Mouse (Mus musculus): ENCODE measurements around the gene Acss2. TPM values are rescaled to one million over a fixed set of nuclear protein-coding genes. Genes with fewer than 3 reads are reported as not detected.
A peak's percentile ranks its signal among the peaks of the same experiment; 100 is the strongest.

The Acss2 gene
- polyA plus RNA-seq, 1 experiment from 2014 or later: 15.0 TPM

GRCm38 (mm10) chr2:155552336-155552735 is 34.6 kb downstream of the Acss2 start:
- Histone ChIP-seq H3K9ac (replicated peaks; ENCODE audit: low read depth) (no peak overlapping the region), H3K27me3 (replicated peaks; ENCODE audit: insufficient read depth, low read length) (no peaks in the 10 kb centered on the region), H3K36me3 (ENCODE audit: insufficient read depth, low read length) (no peaks in the 10 kb centered on the region), H3K4me1 (ENCODE audit: insufficient read depth, low read depth, low read length) (no peaks in the 10 kb centered on the region), H3K4me3 (ENCODE audit: low read depth, low read length) (no peak overlapping the region), H3K27ac (ENCODE audit: low read length) (no peak overlapping the region), H3K4me2 (replicated peaks; ENCODE audit: low read depth, low read length) (no peak overlapping the region), H3K9me3 (ENCODE audit: low read length) (no peaks in the 10 kb centered on the region)
- TF ChIP-seq CTCF (IDR thresholded peaks at IDR 0.05) (no peak), EP300 (IDR thresholded peaks at IDR 0.05) (no peak)
- no peak for ATAC-seq
- DNase-seq (ENCODE audit: low spot score): no peak

GRCm38 (mm10) chr2:155552949-155553354 is 35.2 kb downstream of the Acss2 start:
- Histone ChIP-seq H3K27me3 (replicated peaks; ENCODE audit: insufficient read depth, low read length) (no peaks in the 10 kb centered on the region), H3K27ac (ENCODE audit: low read length) (no peak overlapping the region), H3K9me3 (ENCODE audit: low read length) (no peaks in the 10 kb centered on the region), H3K9ac (replicated peaks; ENCODE audit: low read depth) (no peak overlapping the region), H3K4me1 (ENCODE audit: insufficient read depth, low read depth, low read length) (no peaks in the 10 kb centered on the region), H3K4me3 (ENCODE audit: low read depth, low read length) (no peak overlapping the region), H3K4me2 (replicated peaks; ENCODE audit: low read depth, low read length) (no peak overlapping the region), H3K36me3 (ENCODE audit: insufficient read depth, low read length) (no peaks in the 10 kb centered on the region)
- ATAC-seq (no peak), DNase-seq (ENCODE audit: low spot score) (peak; percentile 31)
- TF ChIP-seq CTCF (IDR thresholded peaks at IDR 0.05) (no peak), EP300 (IDR thresholded peaks at IDR 0.05) (no peak)

DNA sequence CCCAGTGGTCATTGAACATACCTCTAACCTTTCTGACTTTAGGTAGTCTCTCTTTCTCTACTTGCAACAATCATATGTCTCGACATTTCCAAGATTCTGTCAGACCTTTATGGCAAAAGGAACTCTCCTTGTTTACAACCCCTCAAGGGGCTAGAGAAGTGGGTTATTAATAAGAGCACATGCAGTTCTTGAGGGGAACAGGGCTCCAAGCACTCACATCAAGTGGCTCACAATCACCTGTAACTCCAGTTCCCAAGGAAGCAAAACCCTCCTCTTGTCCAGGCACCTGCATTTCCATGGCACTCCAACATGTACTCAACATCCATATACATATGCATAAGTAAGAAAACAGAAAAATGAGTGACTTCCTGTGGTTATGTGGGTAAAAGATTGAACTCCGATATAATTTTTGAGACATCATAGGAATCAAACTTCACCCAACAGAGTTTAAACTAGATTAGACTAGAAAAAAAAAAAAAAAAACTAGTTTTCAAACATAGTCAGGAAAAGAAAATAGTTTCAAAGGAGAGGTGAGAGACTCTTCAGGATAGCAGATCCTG is 36.8 kb downstream of the Acss2 start:
- no peaks in the 10 kb centered on the region for H3K36me3 ChIP-seq (ENCODE audit: insufficient read depth, low read length)
- no peak overlapping the region for H3K9ac ChIP-seq (replicated peaks; ENCODE audit: low read depth)
- 49% methylated on average over 2 of the region's 2 CpGs for WGBS
- ATAC-seq: peak; percentile 72
- no peaks in the 10 kb centered on the region for H3K27me3 ChIP-seq (replicated peaks; ENCODE audit: insufficient read depth, low read length)
- no peaks in the 10 kb centered on the region for H3K9me3 ChIP-seq (ENCODE audit: low read length)
- H3K27ac ChIP-seq (ENCODE audit: low read length): no peak overlapping the region
- no peak overlapping the region for H3K4me2 ChIP-seq (replicated peaks; ENCODE audit: low read depth, low read length)
- no peak overlapping the region for H3K4me3 ChIP-seq (ENCODE audit: low read depth, low read length)
- TF ChIP-seq CTCF (IDR thresholded peaks at IDR 0.05): no peak
- peak; percentile 39; the same call in 1 of the 2 replicates for TF ChIP-seq EP300 (IDR thresholded peaks at IDR 0.05)
- no peaks in the 10 kb centered on the region for H3K4me1 ChIP-seq (ENCODE audit: insufficient read depth, low read depth, low read length)
- DNase-seq (ENCODE audit: low spot score): peak; percentile 67

DNA sequence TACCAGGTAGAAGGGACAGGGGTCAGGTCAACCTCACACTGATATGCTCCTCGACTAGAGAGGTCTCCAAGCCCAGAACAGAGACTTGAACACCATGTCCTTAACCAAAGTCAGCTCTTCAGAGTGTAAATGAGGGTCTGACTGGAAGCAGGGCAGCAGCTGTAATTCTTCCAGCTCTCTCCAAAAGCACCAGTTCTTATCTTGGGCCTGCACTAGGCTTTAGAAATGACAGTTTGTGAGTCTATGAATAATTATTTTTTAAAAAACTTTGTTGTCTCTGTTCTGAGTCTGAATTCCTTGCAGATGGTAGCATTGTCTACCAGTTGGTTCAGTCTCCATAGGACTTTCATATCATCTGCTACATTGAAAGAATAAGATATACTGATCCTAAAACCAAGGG is 44.5 kb downstream of the Acss2 start:
- Histone ChIP-seq H3K27ac (ENCODE audit: low read length) (no peak overlapping the region), H3K4me2 (replicated peaks; ENCODE audit: low read depth, low read length) (no peak overlapping the region), H3K36me3 (ENCODE audit: insufficient read depth, low read length) (no peaks in the 10 kb centered on the region; the same call in 1 of the 2 replicates), H3K9me3 (ENCODE audit: low read length) (no peaks in the 10 kb centered on the region), H3K4me1 (ENCODE audit: insufficient read depth, low read depth, low read length) (no peaks in the 10 kb centered on the region), H3K27me3 (replicated peaks; ENCODE audit: insufficient read depth, low read length) (no peaks in the 10 kb centered on the region), H3K4me3 (ENCODE audit: low read depth, low read length) (no peak overlapping the region), H3K9ac (replicated peaks; ENCODE audit: low read depth) (no peak overlapping the region)
- 44% methylated on average over 1 of the region's 1 CpGs for WGBS
- TF ChIP-seq EP300 (IDR thresholded peaks at IDR 0.05) (no peak), CTCF (IDR thresholded peaks at IDR 0.05) (no peak)
- DNase-seq (ENCODE audit: low spot score) (no peak), ATAC-seq (no peak)

DNA sequence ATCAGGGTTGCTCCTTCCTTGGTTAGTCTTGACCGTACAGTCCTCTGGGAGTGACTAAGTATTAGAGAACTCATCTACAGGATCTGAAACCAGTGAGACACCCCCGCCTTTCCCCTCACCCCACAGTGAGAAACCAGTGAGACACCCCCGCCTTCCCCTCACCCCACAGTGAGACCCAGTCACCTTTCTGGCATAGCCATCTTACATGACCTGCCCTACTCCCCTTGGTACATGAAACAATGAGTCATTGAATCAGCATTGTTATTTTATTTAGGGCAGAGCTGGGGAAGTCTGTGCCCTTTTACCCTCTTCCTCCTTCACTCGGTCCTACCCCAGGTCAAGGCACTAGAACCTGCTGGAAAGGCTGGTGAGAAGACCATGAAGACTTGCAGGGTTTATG is 45.2 kb downstream of the Acss2 start:
- ATAC-seq (no peak), DNase-seq (ENCODE audit: low spot score) (no peak)
- Histone ChIP-seq H3K36me3 (ENCODE audit: insufficient read depth, low read length) (no peaks in the 10 kb centered on the region; the same call in 1 of the 2 replicates), H3K4me3 (ENCODE audit: low read depth, low read length) (no peak overlapping the region), H3K4me1 (ENCODE audit: insufficient read depth, low read depth, low read length) (no peaks in the 10 kb centered on the region), H3K27me3 (replicated peaks; ENCODE audit: insufficient read depth, low read length) (no peaks in the 10 kb centered on the region), H3K4me2 (replicated peaks; ENCODE audit: low read depth, low read length) (no peak overlapping the region), H3K9me3 (ENCODE audit: low read length) (no peaks in the 10 kb centered on the region), H3K9ac (replicated peaks; ENCODE audit: low read depth) (no peak overlapping the region), H3K27ac (ENCODE audit: low read length) (no peak overlapping the region)
- TF ChIP-seq CTCF (IDR thresholded peaks at IDR 0.05): no peak
- no peak for TF ChIP-seq EP300 (IDR thresholded peaks at IDR 0.05)
- 69% methylated on average over 4 of the region's 4 CpGs for WGBS

GRCm38 (mm10) chr2:155567751-155568150 is 50.0 kb downstream of the Acss2 start:
- no peak for TF ChIP-seq CTCF (IDR thresholded peaks at IDR 0.05)
- no peak for TF ChIP-seq EP300 (IDR thresholded peaks at IDR 0.05)
- no peak overlapping the region for H3K9ac ChIP-seq (replicated peaks; ENCODE audit: low read depth)
- no peaks in the 10 kb centered on the region for H3K4me1 ChIP-seq (ENCODE audit: insufficient read depth, low read depth, low read length)
- H3K36me3 ChIP-seq (ENCODE audit: insufficient read depth, low read length): no peaks in the 10 kb centered on the region; the same call in 1 of the 2 replicates
- no peaks in the 10 kb centered on the region for H3K9me3 ChIP-seq (ENCODE audit: low read length)
- DNase-seq (ENCODE audit: low spot score): no peak
- no peak for ATAC-seq
- no peak overlapping the region for H3K27ac ChIP-seq (ENCODE audit: low read length)
- no peak overlapping the region for H3K4me3 ChIP-seq (ENCODE audit: low read depth, low read length)
- WGBS: 88% methylated on average over 5 of the region's 5 CpGs
- no peak overlapping the region for H3K4me2 ChIP-seq (replicated peaks; ENCODE audit: low read depth, low read length)
- no peaks in the 10 kb centered on the region for H3K27me3 ChIP-seq (replicated peaks; ENCODE audit: insufficient read depth, low read length)

All from lung, postnatal 0 days (tissue).